Mouse (Mus musculus) midbrain, postnatal 0 days (tissue): Measurements from ENCODE around the gene Ifna2. TPM values are rescaled to one million over a fixed set of nuclear protein-coding genes. Genes with fewer than 3 reads are reported as not detected.

Experiments
- ATAC-seq: fragments of 200-750 bp; cut with Nextera tagmentation; 2 replicates; pipeline ENCODE4 v1.8.0; 2017; ENCODE audit warnings: moderate number of reproducible peaks, mild to moderate bottlenecking, moderate TSS enrichment, moderate library complexity; ENCODE audit not compliant: low FRiP score
- DNase-seq: peaks from one replicate; pipeline ENCODE4 v3.0.0-alpha.2; 2015; ENCODE audit warnings: low spot score
- H3K27ac ChIP-seq: fragments of 300-500 bp; sonication (generic); 2 replicates; pipeline ENCODE4 v1.5.1; 2014; ENCODE audit warnings: low read depth, mild to moderate bottlenecking, low read length, mixed read lengths
- H3K27me3 ChIP-seq: fragments of 300-500 bp; sonication (generic); 2 replicates; pipeline ENCODE4 v1.6.1; 2014; ENCODE audit warnings: low read length, control low read depth, mixed read lengths; ENCODE audit not compliant: insufficient read depth
- H3K36me3 ChIP-seq: fragments of 300-500 bp; sonication (generic); 2 replicates; pipeline ENCODE4 v1.6.1; 2014; ENCODE audit warnings: low read length, control low read depth, mixed read lengths; ENCODE audit not compliant: insufficient read depth
- H3K4me1 ChIP-seq: fragments of 300-500 bp; sonication (generic); 2 replicates; pipeline ENCODE4 v1.6.1; 2014; ENCODE audit warnings: mild to moderate bottlenecking, control low read depth, antibody characterized with exemption, low read length, mixed read lengths; ENCODE audit not compliant: insufficient read depth
- H3K4me2 ChIP-seq: fragments of 300-500 bp; sonication (generic); 2 replicates; pipeline ENCODE4 v1.6.1; 2014; ENCODE audit warnings: low read depth, mild to moderate bottlenecking, low read length, mixed read lengths; ENCODE audit not compliant: poor library complexity, severe bottlenecking
- H3K4me3 ChIP-seq: fragments of 300-500 bp; sonication (generic); 2 replicates; pipeline ENCODE4 v1.5.1; 2014; ENCODE audit warnings: low read depth, mild to moderate bottlenecking, low read length, moderate library complexity
- H3K9ac ChIP-seq: fragments of 300-500 bp; sonication (generic); replicated peaks from 2 replicates; pipeline ENCODE4 v1.6.1; 2014; ENCODE audit warnings: mild to moderate bottlenecking, low read length, moderate library complexity, mixed read lengths; ENCODE audit not compliant: poor library complexity, severe bottlenecking
- H3K9me3 ChIP-seq: fragments of 300-500 bp; sonication (generic); 2 replicates; pipeline ENCODE4 v1.6.1; 2016; ENCODE audit warnings: low read length, control low read depth
- CTCF ChIP-seq: IDR thresholded peaks from 2 replicates; pipeline ENCODE4 v1.5.1; 2016; ENCODE audit warnings: antibody characterized with exemption, mild to moderate bottlenecking
- WGBS: fragments of 180-500 bp; shearing (Covaris S2); extraction: QIAGEN DNeasy Blood & Tissue Kit; methylation state at CpG from one replicate; pipeline ENCODE4 v1.1.7; 2014; 5-methylcytosine and 5-hydroxymethylcytosine counted together
- polyA plus RNA-seq: library from polyadenylated mRNA; unstranded; fragments of >200 nt; fragmentation: Nextera tagmentation; extraction: Ambion mirVana; gene quantifications from 2 replicates; pipeline ENCODE4 v1.2.1, GENCODE M21; 2015
- total RNA-seq: library from RNA; depleted of rRNA; stranded (reverse); fragments of >200 nt; gene quantifications from 2 replicates; pipeline ENCODE4 v1.2.3, GENCODE M21; 2014

Ifna2 gene
- total and polyA plus RNA-seq, 2 experiments from 2014 or later, result not detected

GRCm38 (mm10) chr4:88691259-88691658, 7.5 kb upstream of the Ifna2 start, which contains the start of gene Ifnab:
Gene Ifnab (minus strand): TSS chr4:88691359.
- TF ChIP-seq CTCF, result no peak
- no peaks in the 10 kb centered on the region for H3K36me3 ChIP-seq
- DNase-seq (no peak), ATAC-seq (no peak)
- 0 out of 2 replicates have a peak, but pooled peaks cover 3% of the 10 kb centered on the region for H3K27me3 ChIP-seq
- H3K4me3 ChIP-seq, result no peak within 1 kb of the TSS
- no peak within 1 kb of the TSS for H3K27ac ChIP-seq
- no peak within 1 kb of the TSS for H3K4me2 ChIP-seq
- WGBS, result 73% methylated on average over 2 of the region's 2 CpGs
- H3K9ac ChIP-seq, result no peak within 1 kb of the TSS
- H3K9me3 ChIP-seq, result no peaks in the 10 kb centered on the region
- no peaks in the 10 kb centered on the region for H3K4me1 ChIP-seq

- H3K4me3 ChIP-seq, result no peak overlapping the region
- ATAC-seq, result no peak
- 80% methylated on average over 3 of the region's 3 CpGs for WGBS
These were observed 2.4 kb downstream of the Ifna2 start for GRCm38 (mm10) chr4:88681353-88681752.

GRCm38 (mm10) chr4:88680362-88680761, 3.4 kb downstream of the Ifna2 start:
- Histone ChIP-seq H3K27ac (no peak overlapping the region), H3K4me3 (no peak overlapping the region), H3K9ac (no peak overlapping the region), H3K36me3 (no peaks in the 10 kb centered on the region), H3K4me1 (no peaks in the 10 kb centered on the region), H3K4me2 (no peak overlapping the region), H3K27me3 (no peaks in the 10 kb centered on the region), H3K9me3 (no peaks in the 10 kb centered on the region)
- DNase-seq (peak; percentile 24), ATAC-seq (no peak)
- TF ChIP-seq CTCF, result peak; percentile 67
- WGBS, result 47% methylated on average over 8 of the region's 8 CpGs

More at GRCm38 (mm10) chr4:88681353-88681752, 2.4 kb downstream of the Ifna2 start:
- H3K27ac ChIP-seq, result no peak overlapping the region
- no peaks in the 10 kb centered on the region for H3K9me3 ChIP-seq
- H3K36me3 ChIP-seq, result no peaks in the 10 kb centered on the region
- H3K4me1 ChIP-seq, result no peaks in the 10 kb centered on the region
- DNase-seq, result no peak
- no peak overlapping the region for H3K9ac ChIP-seq
- TF ChIP-seq CTCF, result no peak
- no peak overlapping the region for H3K4me2 ChIP-seq
- no peaks in the 10 kb centered on the region for H3K27me3 ChIP-seq

DNA sequence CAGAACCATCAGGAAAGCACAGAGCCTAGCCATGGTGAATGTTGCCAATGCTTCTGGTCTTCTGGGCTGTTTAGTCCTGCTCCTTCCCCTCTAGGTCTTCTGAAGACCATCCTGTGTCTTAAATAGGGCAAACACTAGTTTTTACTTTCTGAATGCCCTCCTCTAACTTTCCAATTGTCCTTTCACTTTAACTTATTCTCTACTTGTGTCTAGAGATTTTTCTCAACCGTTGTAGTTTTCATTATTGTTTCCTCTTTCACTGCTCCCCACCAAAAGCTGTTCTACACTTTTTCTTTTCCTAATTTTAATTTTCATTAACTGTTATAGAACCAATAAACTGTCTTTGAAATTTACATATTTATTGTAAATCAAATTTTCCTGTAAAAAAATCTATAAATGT, 6.9 kb downstream of the Ifna2 start, which contains the start of gene Ifna16:
Ifna16 (minus strand) TSS at position 101 of the 400 bp plus-strand sequence.
- Histone ChIP-seq H3K27ac (no peak within 1 kb of the TSS), H3K4me1 (no peaks in the 10 kb centered on the region), H3K36me3 (no peaks in the 10 kb centered on the region), H3K9ac (no peak within 1 kb of the TSS), H3K4me2 (no peak within 1 kb of the TSS), H3K9me3 (no peaks in the 10 kb centered on the region), H3K4me3 (no peak within 1 kb of the TSS), H3K27me3 (no peaks in the 10 kb centered on the region)
- DNase-seq, result no peak
- no peak for ATAC-seq
- WGBS, result 94% methylated on average over 1 of the region's 1 CpGs
- no peak for TF ChIP-seq CTCF

- Histone ChIP-seq H3K9me3 (no peaks in the 10 kb centered on the region), H3K27me3 (no peaks in the 10 kb centered on the region), H3K27ac (no peak overlapping the region), H3K9ac (no peak overlapping the region), H3K4me1 (no peaks in the 10 kb centered on the region), H3K4me2 (no peak overlapping the region), H3K36me3 (no peaks in the 10 kb centered on the region), H3K4me3 (no peak overlapping the region)
- no peak for TF ChIP-seq CTCF
- DNase-seq, result no peak
- 56% methylated on average over 1 of the region's 1 CpGs for WGBS
- ATAC-seq, result no peak
These were observed 28.3 kb downstream of the Ifna2 start for GRCm38 (mm10) chr4:88655461-88655860.

GRCm38 (mm10) chr4:88653644-88654043, 30.1 kb downstream of the Ifna2 start:
- H3K9me3 ChIP-seq, result no peaks in the 10 kb centered on the region
- H3K27ac ChIP-seq, result no peak overlapping the region
- 73% methylated on average over 3 of the region's 3 CpGs for WGBS
- no peak for DNase-seq
- no peak overlapping the region for H3K4me3 ChIP-seq
- H3K9ac ChIP-seq, result no peak overlapping the region
- ATAC-seq, result no peak
- H3K36me3 ChIP-seq, result no peaks in the 10 kb centered on the region
- no peaks in the 10 kb centered on the region for H3K27me3 ChIP-seq
- no peak overlapping the region for H3K4me2 ChIP-seq
- no peak for TF ChIP-seq CTCF
- no peaks in the 10 kb centered on the region for H3K4me1 ChIP-seq
